Mouse (Mus musculus): ENCODE data around the gene Tmem8.
"Not testable (repeated sequence)": the region's sequence is repeated elsewhere in the genome, so short reads cannot be mapped to it uniquely, and the experiment has no call there.

Gene Tmem8

GRCm38 (mm10) chr17:26113181-26113948 is at the start of gene Tmem8:
Gene Tmem8, plus strand, starts transcription at chr17:26113299.
- DNase-seq (ENCODE audit: extremely low spot score, low spot score) = peak; percentile 79

GRCm38 (mm10) chr17:26064916-26065315 is 48.2 kb upstream of the Tmem8 start:
- no peak for DNase-seq (ENCODE audit: extremely low spot score, low spot score)

GRCm38 (mm10) chr17:26066488-26067020 is 46.5 kb upstream of the Tmem8 start:
- DNase-seq (ENCODE audit: extremely low spot score, low spot score) = no peak

GRCm38 (mm10) chr17:26068024-26068830 is 44.9 kb upstream of the Tmem8 start:
- peak; percentile 66 for DNase-seq (ENCODE audit: extremely low spot score, low spot score)

GRCm38 (mm10) chr17:26068831-26069739 is 44.0 kb upstream of the Tmem8 start, which contains the start of gene Rab11fip3:
Gene Rab11fip3, minus strand, starts transcription at chr17:26069555.
- peak; percentile 95 for DNase-seq (ENCODE audit: extremely low spot score, low spot score)

- no peak for DNase-seq (ENCODE audit: extremely low spot score, low spot score)
Measured at GRCm38 (mm10) chr17:26070136-26070535, 43.0 kb upstream of the Tmem8 start.

- DNase-seq (ENCODE audit: extremely low spot score, low spot score) = no peak
Measured at GRCm38 (mm10) chr17:26075246-26075645, 37.9 kb upstream of the Tmem8 start.

GRCm38 (mm10) chr17:26078851-26079250 is 34.2 kb upstream of the Tmem8 start:
- DNase-seq (ENCODE audit: extremely low spot score, low spot score) = no peak

GRCm38 (mm10) chr17:26080867-26081266 is 32.2 kb upstream of the Tmem8 start:
- DNase-seq (ENCODE audit: extremely low spot score, low spot score) = no peak

- no peak for DNase-seq (ENCODE audit: extremely low spot score, low spot score)
Measured at GRCm38 (mm10) chr17:26087059-26087564, 26.0 kb upstream of the Tmem8 start.

- peak; percentile 88 for DNase-seq (ENCODE audit: extremely low spot score, low spot score)
Measured at GRCm38 (mm10) chr17:26089905-26090632, 23.0 kb upstream of the Tmem8 start, which contains the start of gene Decr2. Gene Decr2, minus strand, starts transcription at chr17:26090337.

GRCm38 (mm10) chr17:26094531-26095110 is 18.5 kb upstream of the Tmem8 start:
- no peak for DNase-seq (ENCODE audit: extremely low spot score, low spot score)

- DNase-seq (ENCODE audit: extremely low spot score, low spot score) = peak; percentile 84
Measured at GRCm38 (mm10) chr17:26095121-26095740, 17.9 kb upstream of the Tmem8 start, which contains the start of gene Nme4. Gene Nme4, minus strand, starts transcription at chr17:26095602.

- DNase-seq (ENCODE audit: extremely low spot score, low spot score) = no peak
Measured at GRCm38 (mm10) chr17:26098461-26098860, 14.6 kb upstream of the Tmem8 start.

- not testable (repeated sequence) for DNase-seq (ENCODE audit: extremely low spot score, low spot score)
Measured at GRCm38 (mm10) chr17:26099316-26099715, 13.8 kb upstream of the Tmem8 start.

- no peak for DNase-seq (ENCODE audit: extremely low spot score, low spot score)
Measured at GRCm38 (mm10) chr17:26100166-26100565, 12.9 kb upstream of the Tmem8 start.

GRCm38 (mm10) chr17:26101478-26101877 is 11.6 kb upstream of the Tmem8 start:
- DNase-seq (ENCODE audit: extremely low spot score, low spot score) = no peak

- no peak for DNase-seq (ENCODE audit: extremely low spot score, low spot score)
Measured at GRCm38 (mm10) chr17:26105619-26106018, 7.5 kb upstream of the Tmem8 start.

- no peak for DNase-seq (ENCODE audit: extremely low spot score, low spot score)
Measured at GRCm38 (mm10) chr17:26110156-26110555, 2.9 kb upstream of the Tmem8 start.
